Mouse (Mus musculus): ENCODE results near the gene Prg4. TPM values are rescaled to one million over a fixed set of nuclear protein-coding genes. Genes with fewer than 3 reads are reported as not detected.

Gene Prg4
- 1 to 10 TPM in 1 of 2 experiments, under 1 TPM in 1; 0.99 to 1.2 TPM for total RNA-seq (2021)

DNA sequence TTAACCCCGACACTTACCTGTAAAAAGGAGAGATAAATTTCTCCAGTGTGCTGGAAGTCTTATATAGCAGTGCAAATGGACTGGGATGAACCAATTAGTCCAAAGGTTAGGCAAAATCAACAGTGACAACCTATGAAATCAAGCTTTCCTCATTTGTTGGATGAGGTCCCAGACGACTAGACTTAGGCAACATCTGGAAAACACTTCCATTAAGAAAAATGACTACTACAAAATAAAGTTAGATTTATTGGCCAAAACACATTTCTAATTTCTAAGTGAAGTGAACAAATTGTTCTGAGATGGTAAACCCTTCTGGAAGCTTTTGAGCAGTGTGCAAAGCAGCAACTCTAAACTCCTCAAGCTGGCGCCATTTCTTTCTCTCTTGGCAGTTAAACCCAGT is at the start of gene Prg4:
TSS of gene Prg4 (minus strand) at position 34 of the 400 bp plus-strand sequence.
- no peak for DNase-seq

- no peak for DNase-seq
Observed at GRCm38 (mm10) chr1:150513041-150513440, 47.1 kb upstream of the Prg4 start.

DNA sequence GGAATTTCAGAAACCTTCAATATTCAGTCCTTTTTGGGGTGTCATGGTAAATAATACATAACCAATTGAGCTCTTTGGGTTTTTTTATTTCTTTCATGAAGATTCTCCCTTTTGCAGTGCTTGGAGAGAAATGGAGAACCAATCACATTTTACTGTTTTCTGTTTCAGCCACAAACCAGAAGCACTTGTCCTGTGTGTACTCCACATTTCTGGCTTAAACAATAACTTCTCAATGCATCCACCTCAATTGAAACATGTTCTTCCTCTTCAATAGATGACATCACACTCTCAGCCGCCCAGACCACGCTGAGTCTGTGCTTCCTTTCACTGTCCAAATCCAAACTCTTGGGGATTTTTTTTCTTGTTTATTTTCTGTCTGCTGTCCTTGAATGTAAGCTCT is 39.8 kb upstream of the Prg4 start:
- DNase-seq = no peak

DNA sequence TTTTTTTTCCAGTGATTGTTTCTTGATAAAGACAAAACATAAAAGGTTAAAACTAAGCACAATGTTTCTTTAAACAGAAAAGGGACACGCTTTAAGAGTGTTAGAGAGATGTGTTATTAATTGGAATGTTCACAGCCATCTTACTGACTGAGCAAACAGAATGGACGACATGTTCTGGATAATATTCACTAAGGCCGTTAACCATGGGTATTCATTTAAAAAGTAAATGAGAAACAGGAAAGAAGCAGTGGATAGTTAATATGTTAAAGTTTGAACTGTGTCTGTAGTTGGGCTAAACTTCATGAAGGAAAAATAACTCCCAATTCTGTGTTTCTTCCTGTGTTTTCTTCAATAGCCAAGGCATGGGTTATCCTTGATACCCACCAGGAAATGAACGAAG is 37.4 kb upstream of the Prg4 start:
- no peak for DNase-seq

DNA sequence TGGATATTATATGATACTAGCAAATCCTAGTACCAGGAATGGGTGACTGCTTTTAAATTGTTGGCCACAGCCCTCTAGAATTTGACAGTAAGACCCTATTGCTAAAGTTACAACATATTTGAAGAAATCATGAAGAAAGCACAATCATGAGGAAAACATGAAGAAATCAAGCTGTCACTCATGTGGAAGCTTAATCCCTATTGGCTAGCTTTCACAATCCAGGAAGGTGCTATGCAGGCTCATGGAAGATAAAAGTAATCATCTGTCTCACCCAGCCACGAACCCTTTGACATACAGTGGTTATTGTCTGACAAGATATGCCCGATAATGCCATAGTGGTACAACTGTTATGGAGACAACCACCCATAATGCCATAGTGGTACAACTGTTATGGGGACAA is 32.2 kb upstream of the Prg4 start:
- no peak for DNase-seq

GRCm38 (mm10) chr1:150497690-150498089 is 31.7 kb upstream of the Prg4 start:
- no peak for DNase-seq

DNA sequence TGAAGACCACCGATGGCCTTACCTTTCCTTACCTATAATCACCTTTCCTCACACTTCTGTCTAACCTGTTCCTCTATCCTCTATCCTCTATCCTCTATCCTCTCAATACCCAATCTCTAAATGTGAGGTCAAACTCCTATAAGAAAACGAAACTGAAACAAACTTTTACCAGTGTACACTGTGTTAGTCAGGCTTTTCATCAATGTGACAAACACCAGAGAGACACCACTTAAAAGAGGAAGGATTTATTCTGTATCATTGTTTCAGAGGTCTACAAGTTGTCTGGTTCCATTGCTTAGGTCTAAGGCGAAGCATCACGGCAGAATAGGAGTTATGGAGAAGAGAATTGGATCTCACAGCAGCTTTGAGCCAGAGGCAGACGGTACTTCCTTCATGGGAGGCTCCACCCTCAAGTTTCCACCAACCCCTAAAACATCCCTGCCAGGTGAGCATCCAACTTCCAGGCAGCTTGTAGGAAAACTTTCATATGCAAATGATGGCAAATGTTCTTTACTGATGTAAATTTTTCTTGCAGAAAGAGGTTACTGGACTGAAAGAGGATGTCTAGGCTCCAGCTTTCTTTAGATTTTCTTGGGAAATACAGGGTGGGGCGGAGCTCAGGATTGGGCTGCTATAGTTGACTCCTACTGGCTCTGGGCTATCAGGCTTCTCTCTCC is 30.8 kb upstream of the Prg4 start:
- DNase-seq = no peak

DNA sequence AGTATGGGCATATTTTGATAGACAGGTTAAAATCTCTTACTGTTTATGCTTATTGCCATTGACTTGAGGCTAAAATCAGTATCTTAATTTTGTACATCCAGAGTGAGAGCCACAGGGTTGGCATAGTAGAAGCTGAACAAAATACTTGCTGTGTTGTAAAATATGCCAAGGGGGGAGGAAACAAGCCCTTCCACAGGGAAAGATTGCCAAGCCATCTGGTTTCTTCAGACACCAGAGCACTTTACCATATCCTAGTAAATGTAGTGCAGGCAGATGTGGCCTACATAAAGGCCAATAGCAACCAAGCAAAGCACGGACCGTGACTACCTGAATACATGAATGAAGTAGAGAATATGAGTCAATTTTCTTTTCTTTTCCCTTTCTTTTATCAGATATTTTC is 23.2 kb upstream of the Prg4 start:
- no peak for DNase-seq

- peak; percentile 60 for DNase-seq
Observed at GRCm38 (mm10) chr1:150480674-150481073, 14.7 kb upstream of the Prg4 start.

DNA sequence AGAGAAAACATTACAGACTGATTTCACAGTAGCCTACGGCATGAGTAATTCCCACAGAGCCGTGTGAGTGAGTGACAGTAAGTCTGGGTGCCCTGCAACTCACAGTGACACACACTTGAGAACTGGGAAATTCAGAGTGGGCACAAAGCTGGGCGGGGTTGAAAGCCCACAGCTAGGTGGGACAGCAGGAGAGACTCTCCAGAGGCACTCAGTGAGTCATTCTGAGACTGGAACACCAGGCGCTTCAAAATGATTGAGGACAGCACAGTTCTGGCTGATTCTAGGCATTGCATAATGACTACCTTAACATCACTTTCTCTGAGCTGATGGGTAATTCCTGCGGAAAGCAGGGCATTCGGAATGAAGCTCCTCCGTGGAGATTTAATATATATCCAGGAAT is 6.6 kb upstream of the Prg4 start:
- DNase-seq = no peak

DNA sequence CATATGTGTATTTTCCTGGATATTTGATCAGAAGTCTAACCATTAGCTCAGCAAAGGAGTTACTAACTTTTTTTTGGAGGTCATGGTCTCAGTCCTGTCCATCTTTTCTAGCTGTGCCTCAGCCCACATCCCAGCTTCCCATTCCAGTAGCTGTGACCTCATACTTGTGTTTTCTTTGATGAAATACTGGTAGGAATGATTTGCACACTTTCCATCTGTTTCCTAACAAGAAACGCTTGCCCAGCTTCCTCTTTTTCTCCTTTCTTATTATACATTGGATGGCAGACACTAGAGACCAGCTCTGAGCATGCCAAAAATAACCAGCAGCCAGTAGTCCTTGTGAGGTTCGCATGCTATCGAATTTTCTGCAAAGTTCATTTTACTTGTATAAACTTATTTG is 4.0 kb upstream of the Prg4 start:
- no peak for DNase-seq

DNA sequence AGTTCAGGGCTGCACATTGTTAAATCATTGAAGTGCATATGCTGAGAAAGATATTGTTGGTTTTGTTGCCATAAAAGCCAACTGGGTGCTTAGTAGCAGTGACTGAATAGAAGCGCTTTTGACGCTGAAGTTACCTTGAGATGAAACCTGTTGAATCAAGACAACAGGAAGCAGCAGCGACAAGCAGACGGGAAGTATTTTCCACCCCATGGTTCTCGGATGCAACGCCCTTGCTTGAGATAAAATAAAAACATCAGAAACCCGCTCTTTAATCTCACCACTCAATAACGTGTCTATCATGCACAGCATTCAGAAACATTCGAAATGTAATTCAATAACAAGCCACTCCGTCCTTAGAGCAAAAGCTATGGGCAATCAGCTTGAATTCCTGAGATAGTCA is 601 bp downstream of the Prg4 start:
- DNase-seq = no peak

GRCm38 (mm10) chr1:150463691-150464090 is 2.3 kb downstream of the Prg4 start:
- no peak for DNase-seq

GRCm38 (mm10) chr1:150463068-150463467 is 2.9 kb downstream of the Prg4 start:
- no peak for DNase-seq

DNA sequence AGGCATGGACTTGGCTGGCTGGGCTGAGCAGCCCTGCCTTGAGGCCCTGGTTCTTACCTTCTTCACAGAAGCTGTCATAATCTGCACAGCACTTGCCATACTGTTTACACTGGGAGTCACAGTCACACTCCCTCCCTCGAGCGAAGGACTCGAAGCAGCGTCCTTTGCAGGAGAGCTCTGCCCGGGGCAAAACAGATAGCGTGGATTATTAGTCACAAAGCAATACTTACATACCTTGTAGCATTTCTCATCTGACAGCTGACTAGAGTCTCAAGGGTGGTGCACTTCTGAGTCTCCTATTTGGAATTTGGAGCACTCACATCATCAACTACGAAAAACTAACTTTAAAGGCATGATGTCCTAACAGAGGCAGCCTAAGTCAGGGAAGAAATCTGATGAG is 5.4 kb downstream of the Prg4 start:
- no peak for DNase-seq

- DNase-seq = no peak
Observed at GRCm38 (mm10) chr1:150459599-150459998, 6.4 kb downstream of the Prg4 start.

- DNase-seq = no peak
Observed at GRCm38 (mm10) chr1:150458977-150459376, 7.0 kb downstream of the Prg4 start.

DNA sequence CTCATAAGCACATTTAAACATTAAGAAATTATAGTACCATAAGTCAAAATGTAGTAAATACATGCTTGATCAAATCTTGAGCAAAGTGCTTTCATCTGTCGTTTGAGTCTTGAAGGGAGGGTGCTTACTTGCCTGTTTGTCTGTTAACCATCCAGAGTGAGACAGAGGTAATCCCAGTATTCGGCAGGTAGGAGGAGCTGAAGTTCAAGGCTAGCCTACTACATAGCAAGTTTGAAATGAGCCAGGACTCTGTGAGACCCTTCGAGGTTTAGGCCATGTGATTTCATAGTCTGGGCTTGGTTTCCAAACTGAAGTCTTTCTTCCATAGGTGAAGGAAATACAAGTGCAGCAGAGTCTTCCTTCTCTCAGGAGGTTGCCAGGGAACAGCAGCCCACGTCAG is 24.2 kb downstream of the Prg4 start:
- DNase-seq = no peak

- DNase-seq = no peak
Observed at GRCm38 (mm10) chr1:150438641-150439040, 27.3 kb downstream of the Prg4 start.

DNA sequence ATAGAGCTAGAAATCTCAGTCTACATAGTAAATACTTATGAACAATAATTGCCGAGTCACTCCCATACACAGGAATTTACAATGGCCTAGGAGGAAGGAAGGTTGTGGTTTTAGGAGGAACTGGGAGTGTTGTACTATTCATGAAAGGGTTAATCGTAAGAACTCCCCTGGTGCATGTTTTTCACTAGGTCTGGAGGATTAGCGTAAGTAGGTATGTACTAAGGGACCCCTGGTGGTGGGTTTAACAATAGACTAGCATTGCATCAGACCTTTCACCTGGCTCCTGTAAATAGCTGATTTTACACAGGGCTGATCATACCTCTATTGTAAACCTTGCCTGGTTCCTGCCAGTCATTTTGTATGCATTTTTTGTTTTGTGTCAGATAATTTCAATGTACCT is 39.7 kb downstream of the Prg4 start:
- no peak for DNase-seq

GRCm38 (mm10) chr1:150425665-150426064 is 40.3 kb downstream of the Prg4 start:
- DNase-seq = peak; percentile 38

DNA sequence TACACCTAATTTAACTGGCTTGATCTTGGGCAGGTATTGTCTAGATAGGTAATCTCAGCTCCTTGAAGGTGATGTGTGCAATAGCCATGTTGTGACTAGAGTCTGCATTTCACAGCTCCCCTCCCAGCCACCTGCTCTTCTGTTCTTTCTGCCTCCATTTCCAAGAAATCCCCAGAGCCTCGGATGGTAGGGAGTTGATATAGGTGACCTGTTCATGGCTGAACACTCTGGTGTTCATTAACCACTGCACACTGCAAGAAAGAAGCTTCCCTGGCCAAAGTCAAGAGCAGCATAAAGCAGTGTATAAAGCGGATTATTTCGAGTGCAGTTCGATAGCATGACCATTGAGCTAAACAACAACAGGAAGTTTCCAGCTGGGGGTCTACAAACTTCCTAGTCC is 47.5 kb downstream of the Prg4 start:
- no peak for DNase-seq

DNA sequence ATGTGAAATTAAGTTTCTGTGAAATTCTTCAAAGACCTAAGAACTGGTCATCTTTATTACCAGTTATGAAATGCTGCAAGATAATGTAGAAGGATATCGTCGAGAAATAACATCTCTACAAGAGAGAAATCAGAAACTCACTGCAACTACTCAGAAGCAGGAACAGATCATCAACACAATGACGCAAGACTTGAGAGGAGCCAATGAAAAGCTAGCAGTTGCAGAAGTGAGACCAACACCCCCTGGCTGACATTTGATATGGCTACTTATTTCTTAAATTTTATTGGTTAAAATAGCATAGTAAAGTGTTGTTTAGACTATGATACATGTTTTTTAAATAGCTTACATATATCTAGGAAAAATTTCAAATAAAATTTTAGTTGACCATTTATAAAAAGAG is 50.0 kb downstream of the Prg4 start:
- DNase-seq = no peak

GRCm38 (mm10) chr1:150409996-150410395 is 56.0 kb downstream of the Prg4 start:
- DNase-seq = no peak

GRCm38 (mm10) chr1:150407285-150407684 is 58.7 kb downstream of the Prg4 start:
- DNase-seq = peak; percentile 14

All from heart, postnatal 4 days (tissue).